Mouse (Mus musculus) brain, embryonic 14.5 days (tissue): ENCODE results near the gene Brk1. TPM values are rescaled to one million over a fixed set of nuclear protein-coding genes. Genes with fewer than 3 reads are reported as not detected.

Experiments
- DNase-seq: peaks from one replicate; pipeline ENCODE4 v3.0.0-alpha.2; 2011; ENCODE audit warnings: low read depth
- CTCF ChIP-seq: fragments of 200-500 bp; IDR thresholded peaks from 2 replicates; pipeline ENCODE4 v1.5.1; 2012; ENCODE audit warnings: inconsistent platforms, mild to moderate bottlenecking, moderate library complexity, borderline replicate concordance; ENCODE audit not compliant: insufficient read depth, insufficient read length; ENCODE audit errors: extremely low read depth
- POLR2A ChIP-seq: fragments of 200-500 bp; IDR thresholded peaks from 2 replicates; pipeline ENCODE4 v1.6.1; 2012; ENCODE audit warnings: mild to moderate bottlenecking, inconsistent platforms, borderline replicate concordance; ENCODE audit not compliant: poor library complexity, insufficient read depth, insufficient read length, severe bottlenecking; ENCODE audit errors: extremely low read depth
- polyA plus RNA-seq: library from polyadenylated mRNA; depleted of rRNA; stranded (reverse); fragments of >200 nt; gene quantifications from 2 replicates; pipeline ENCODE4 v1.2.3, GENCODE M21; 2012

Brk1 gene
- polyA plus RNA-seq, 1 experiment, result 206 TPM

DNA sequence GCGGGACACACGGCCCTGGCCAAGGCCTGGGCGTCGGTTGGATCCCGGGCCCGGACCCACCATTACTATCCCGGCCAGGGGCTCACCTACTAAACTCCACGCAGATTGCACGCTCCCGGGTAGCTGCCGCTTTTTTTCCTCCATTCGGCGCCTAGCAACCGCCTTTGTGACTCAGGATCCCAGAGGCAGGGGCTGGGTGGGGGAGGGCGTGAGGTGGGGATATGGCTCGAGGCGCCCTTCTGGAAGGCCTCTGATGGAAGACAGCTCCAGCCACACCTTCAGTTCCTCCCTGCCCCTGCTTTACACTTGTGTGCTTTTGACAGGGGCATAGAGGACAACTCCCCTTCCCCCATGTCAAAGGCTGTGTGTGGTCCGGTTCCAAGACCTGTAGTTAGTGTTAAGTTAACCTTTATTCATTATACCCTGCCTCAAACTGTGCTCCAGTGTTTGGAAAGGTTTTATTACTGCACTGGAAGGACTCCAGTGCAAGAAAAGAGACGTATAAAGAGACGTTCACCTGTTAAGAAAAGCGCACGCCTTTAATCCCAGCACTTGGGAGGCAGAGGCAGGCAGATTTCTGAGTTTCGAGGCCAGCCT is 3.9 kb upstream of the Brk1 start, which contains the start of gene Fancd2os:
TSS of gene Fancd2os (minus strand) at position 173 of the 597 bp plus-strand sequence.
- DNase-seq, result peak; percentile 6
- TF ChIP-seq CTCF, result no peak
- no peak for TF ChIP-seq POLR2A

GRCm38 (mm10) chr6:113602821-113603220 is 1.8 kb upstream of the Brk1 start:
- no peak for DNase-seq
- TF ChIP-seq POLR2A, result no peak
- no peak for TF ChIP-seq CTCF

DNA sequence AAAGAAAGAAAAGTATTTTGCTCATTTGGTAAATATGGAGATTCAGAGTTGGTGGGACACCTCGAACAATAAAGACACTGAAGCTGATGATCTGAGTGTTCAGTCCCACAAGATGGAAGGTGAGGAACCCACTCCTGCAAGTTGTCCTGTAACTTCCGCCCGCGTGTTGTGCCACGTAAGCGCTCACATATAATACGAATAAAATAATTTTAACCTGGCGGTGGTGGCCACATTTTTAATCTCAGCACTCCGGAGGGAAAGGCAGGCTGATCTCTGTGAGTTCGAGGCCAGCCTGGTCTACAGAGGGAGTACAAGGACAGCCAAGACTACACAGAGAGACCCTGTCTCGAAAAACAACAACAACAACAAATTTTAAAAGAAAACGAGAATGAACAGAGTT is 579 bp upstream of the Brk1 start:
- TF ChIP-seq POLR2A (no peak), CTCF (no peak)
- DNase-seq, result no peak

DNA sequence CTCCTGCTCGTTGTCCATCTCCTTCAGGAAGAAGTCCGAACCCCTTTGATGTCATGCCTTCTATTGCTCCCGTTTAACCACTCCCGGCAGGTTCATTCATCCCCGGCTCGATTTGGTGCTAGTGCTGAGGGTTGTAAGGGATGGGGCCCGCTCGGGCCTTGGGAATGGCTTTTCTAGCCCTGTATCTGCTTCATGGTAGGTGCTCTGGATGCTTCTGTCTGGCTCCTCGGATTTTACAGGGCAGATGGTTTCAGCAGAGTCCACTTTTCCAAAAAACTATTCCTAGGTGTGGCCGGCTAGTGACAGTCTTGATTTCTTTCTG is 613 bp downstream of the Brk1 start:
- no peak for DNase-seq

DNA sequence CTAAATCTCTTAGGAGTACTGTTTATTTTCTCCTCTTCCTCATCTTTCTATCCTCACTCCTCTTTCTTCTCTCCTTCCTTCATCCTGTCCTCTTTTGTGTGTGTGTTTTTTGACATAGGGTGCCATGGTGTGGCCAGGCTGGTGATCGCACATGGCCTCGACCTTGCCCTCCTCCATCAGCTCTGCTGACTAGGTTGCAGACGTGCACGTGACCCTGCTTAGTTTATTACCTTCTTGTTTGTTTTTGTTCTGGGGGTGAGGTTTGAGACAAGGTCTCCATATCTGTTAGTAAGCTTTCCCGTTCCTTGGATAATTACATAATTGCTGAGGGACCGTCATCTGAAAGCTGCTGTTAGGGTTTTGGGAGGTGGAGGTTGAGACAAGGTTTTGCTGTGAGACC is 4.3 kb downstream of the Brk1 start:
- no peak for DNase-seq
- TF ChIP-seq POLR2A (no peak), CTCF (no peak)

More for the DNA sequence above, 613 bp downstream of the Brk1 start:
- TF ChIP-seq CTCF (no peak), POLR2A (no peak)

DNA sequence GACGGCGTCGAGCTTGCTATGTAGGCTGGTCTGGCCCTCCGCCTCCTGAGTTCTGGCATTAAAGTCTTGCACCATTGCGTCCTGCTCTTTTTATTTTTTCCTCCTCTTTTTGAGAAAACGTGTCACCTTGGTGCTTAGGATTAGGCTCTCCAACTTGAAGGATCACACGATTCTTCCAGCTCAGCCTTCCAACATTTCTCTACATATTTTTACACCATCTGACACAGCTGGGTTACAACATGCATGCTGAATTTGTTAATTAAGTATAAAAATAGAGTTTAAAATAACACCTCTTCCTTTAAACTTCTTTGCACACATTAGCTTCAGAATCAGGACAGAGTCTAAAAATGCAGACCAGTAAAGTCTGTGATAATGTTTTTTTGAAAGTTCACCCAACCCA is 4.7 kb downstream of the Brk1 start:
- TF ChIP-seq POLR2A, result no peak
- no peak for TF ChIP-seq CTCF
- no peak for DNase-seq

DNA sequence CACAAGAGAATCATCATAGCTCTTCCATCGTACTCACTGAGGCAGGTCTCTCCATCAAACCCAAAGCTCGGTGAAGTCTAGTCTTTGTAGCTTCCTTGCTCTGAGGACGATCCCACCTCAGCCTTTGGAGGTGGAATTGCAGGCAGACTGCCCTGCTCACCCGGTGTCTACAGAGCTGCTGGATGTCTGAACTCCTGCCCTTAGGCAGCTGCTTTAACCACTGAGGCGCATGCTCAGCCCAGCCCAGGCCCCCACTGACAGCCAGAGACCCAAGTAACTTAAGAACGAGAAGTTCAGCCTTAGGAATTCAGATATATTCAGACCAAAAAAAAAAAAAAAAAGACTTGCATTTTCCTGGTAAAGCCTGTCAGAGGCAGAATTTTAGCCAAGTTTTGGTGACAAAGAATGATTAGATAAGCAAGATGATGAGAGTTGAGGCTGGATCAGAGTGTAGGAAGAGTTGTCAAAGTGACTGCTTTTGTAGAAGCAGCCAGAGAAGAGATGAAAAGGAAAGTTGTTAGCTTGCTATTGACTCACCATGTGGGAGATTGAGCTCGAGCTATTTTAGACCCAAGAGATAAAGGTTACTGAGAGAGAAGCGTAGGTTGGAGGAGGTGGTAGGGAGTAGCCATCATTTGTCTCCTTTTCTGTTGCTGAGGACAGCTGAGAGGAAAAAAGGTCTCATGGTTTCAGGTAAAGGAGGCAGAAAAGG is 7.8 kb downstream of the Brk1 start:
- no peak for TF ChIP-seq CTCF
- no peak for TF ChIP-seq POLR2A
- no peak for DNase-seq

DNA sequence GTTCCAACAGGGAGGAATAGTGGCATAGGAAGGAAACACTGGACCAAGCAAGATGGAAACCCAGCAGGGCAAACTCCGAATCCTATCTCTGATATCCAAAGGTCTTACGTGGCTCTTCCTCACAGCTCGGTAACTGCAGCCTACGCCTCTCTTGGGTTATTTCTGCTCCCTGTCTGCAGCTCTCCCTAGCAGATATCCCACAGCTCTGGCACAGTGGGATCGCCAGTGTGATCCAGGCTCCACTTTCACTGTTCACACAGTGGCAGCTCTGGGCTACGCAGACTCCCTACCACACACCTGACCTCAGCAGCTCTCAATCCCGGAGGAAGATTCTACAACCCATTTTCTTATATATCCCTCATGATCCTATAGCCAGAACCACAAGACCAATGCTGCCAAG is 9.6 kb downstream of the Brk1 start:
- no peak for DNase-seq
- TF ChIP-seq CTCF, result no peak
- TF ChIP-seq POLR2A, result no peak

GRCm38 (mm10) chr6:113614997-113615396 is 10.4 kb downstream of the Brk1 start:
- no peak for TF ChIP-seq CTCF
- no peak for TF ChIP-seq POLR2A
- no peak for DNase-seq

GRCm38 (mm10) chr6:113615489-113615888 is 10.9 kb downstream of the Brk1 start:
- TF ChIP-seq CTCF (no peak), POLR2A (no peak)
- DNase-seq, result no peak

DNA sequence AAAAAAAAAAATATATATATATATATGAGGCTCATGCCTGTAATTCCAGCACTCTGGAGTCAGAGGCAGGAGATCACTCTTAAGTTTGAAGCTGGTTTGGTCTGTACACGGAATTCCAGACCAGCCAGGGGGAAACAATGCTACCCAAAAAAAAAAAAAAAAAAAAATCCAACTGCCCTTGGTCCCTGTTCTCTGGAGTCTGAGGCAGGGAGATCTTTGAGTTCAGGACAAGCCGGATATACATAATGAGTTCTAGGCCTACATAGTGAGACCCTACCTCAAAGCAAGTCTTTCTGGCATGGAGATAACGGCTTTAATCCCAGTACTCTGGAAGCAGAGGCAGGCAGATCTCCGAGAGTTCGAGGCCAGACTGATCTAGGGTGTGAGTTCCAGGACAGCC is 18.8 kb downstream of the Brk1 start:
- DNase-seq, result no peak
- no peak for TF ChIP-seq POLR2A
- no peak for TF ChIP-seq CTCF

DNA sequence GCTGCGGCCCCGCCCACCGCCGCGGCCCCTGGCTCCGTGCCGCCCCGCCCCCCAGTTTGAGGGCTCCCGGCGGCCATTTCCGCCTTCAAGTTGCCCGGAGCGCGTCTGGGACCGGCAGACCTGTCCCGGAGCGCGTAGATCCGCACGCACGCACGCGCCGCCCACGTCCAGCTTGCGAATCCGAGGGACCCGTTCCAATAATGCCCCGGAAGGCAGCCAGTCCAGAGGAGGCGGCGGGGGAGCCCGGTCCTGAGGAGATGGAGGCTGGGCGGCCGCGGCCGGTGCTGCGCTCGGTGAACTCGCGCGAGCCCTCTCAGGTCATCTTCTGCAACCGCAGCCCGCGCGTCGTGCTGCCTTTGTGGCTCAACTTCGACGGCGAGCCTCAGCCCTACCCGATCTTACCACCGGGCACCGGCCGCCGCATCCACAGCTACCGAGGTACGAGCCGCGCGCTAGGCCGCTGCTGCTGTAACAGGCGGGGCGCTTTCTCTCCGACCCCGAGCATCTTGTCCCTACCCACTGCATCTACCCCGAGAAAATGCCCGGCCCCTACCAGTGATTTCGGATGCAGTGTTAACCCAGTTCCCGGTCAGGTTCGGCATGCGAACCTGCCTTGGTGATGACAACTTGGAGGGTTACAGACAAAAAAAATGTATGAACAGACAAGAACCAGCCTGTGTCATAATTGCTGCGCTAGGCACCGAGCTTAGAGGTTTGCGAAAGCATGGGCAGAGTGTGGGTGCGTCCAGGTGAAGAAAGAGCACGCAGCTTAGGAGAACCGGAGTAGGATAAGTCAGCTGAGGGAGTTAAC is 19.6 kb downstream of the Brk1 start, which contains the start of gene Vhl:
TSS of gene Vhl (plus strand) at position 19 of the 811 bp plus-strand sequence.
- peak; percentile 92 for DNase-seq
- no peak for TF ChIP-seq CTCF
- peak; percentile 65; the same call in 1 of the 2 replicates for TF ChIP-seq POLR2A
